Mouse (Mus musculus): ENCODE results near the gene Nemp2. TPM values are rescaled to one million over a fixed set of nuclear protein-coding genes. Genes with fewer than 3 reads are reported as not detected.

The Nemp2 gene
- polyA plus RNA-seq (2012; rRNA removed) = 29.5 and 36.3 TPM in 2 replicates

GRCm38 (mm10) chr1:52630248-52630936 is at the start of gene Nemp2:
TSS of gene Nemp2 (plus strand) at chr1:52630703.
- peak; percentile 89 for TF ChIP-seq POLR2A (IDR thresholded peaks at IDR 0.05; ENCODE audit: control insufficient read depth, extremely low read depth, insufficient read depth, low read length, poor library complexity)
- TF ChIP-seq CTCF (IDR thresholded peaks at IDR 0.05; ENCODE audit: borderline replicate concordance, control insufficient read depth, extremely low read depth, insufficient read depth, low read length, poor library complexity) = peak; percentile 99
- no peaks in the 10 kb centered on the region for H3K36me3 ChIP-seq (ENCODE audit: control insufficient read depth, insufficient read depth, low read length)
- H3K4me1 ChIP-seq (replicated peaks; ENCODE audit: control insufficient read depth, insufficient read depth, low read length) = 0 out of 2 replicates have a peak, but pooled peaks cover 2% of the 10 kb centered on the region
- peak; percentile 93 for DNase-seq
- peak within 1 kb of the TSS; percentile 59 for H3K27ac ChIP-seq (ENCODE audit: control insufficient read depth, insufficient read depth, low read length)
- H3K4me3 ChIP-seq (ENCODE audit: control insufficient read depth, insufficient read depth, low read length) = peak within 1 kb of the TSS; percentile 95
- WGBS = under 1% methylated on average over 44 of the region's 44 CpGs
- no peaks in the 10 kb centered on the region for H3K27me3 ChIP-seq (ENCODE audit: control insufficient read depth, insufficient read depth, low read length)

- peak; percentile 42 for DNase-seq
These were observed 48.8 kb upstream of the Nemp2 start for GRCm38 (mm10) chr1:52581744-52582143.

GRCm38 (mm10) chr1:52582866-52583265 is 47.6 kb upstream of the Nemp2 start:
- no peak overlapping the region for H3K27ac ChIP-seq (ENCODE audit: control insufficient read depth, insufficient read depth, low read length)
- no peak for DNase-seq
- H3K4me1 ChIP-seq (replicated peaks; ENCODE audit: control insufficient read depth, insufficient read depth, low read length) = peaks cover 11% of the 10 kb centered on the region
- H3K36me3 ChIP-seq (ENCODE audit: control insufficient read depth, insufficient read depth, low read length) = no peaks in the 10 kb centered on the region
- TF ChIP-seq CTCF (IDR thresholded peaks at IDR 0.05; ENCODE audit: borderline replicate concordance, control insufficient read depth, extremely low read depth, insufficient read depth, low read length, poor library complexity) (no peak), POLR2A (IDR thresholded peaks at IDR 0.05; ENCODE audit: control insufficient read depth, extremely low read depth, insufficient read depth, low read length, poor library complexity) (no peak)
- 98% methylated on average over 1 of the region's 1 CpGs for WGBS
- H3K27me3 ChIP-seq (ENCODE audit: control insufficient read depth, insufficient read depth, low read length) = no peaks in the 10 kb centered on the region
- H3K4me3 ChIP-seq (ENCODE audit: control insufficient read depth, insufficient read depth, low read length) = no peak overlapping the region

More at GRCm38 (mm10) chr1:52581744-52582143, 48.8 kb upstream of the Nemp2 start:
- peaks cover 16% of the 10 kb centered on the region for H3K4me1 ChIP-seq (replicated peaks; ENCODE audit: control insufficient read depth, insufficient read depth, low read length)
- no peak overlapping the region for H3K27ac ChIP-seq (ENCODE audit: control insufficient read depth, insufficient read depth, low read length)
- no peaks in the 10 kb centered on the region for H3K27me3 ChIP-seq (ENCODE audit: control insufficient read depth, insufficient read depth, low read length)
- H3K36me3 ChIP-seq (ENCODE audit: control insufficient read depth, insufficient read depth, low read length) = no peaks in the 10 kb centered on the region
- 59% methylated on average over 6 of the region's 6 CpGs for WGBS
- H3K4me3 ChIP-seq (ENCODE audit: control insufficient read depth, insufficient read depth, low read length) = no peak overlapping the region
- TF ChIP-seq CTCF (IDR thresholded peaks at IDR 0.05; ENCODE audit: borderline replicate concordance, control insufficient read depth, extremely low read depth, insufficient read depth, low read length, poor library complexity) (no peak), POLR2A (IDR thresholded peaks at IDR 0.05; ENCODE audit: control insufficient read depth, extremely low read depth, insufficient read depth, low read length, poor library complexity) (no peak)

- no peak for TF ChIP-seq CTCF (IDR thresholded peaks at IDR 0.05; ENCODE audit: borderline replicate concordance, control insufficient read depth, extremely low read depth, insufficient read depth, low read length, poor library complexity)
- TF ChIP-seq POLR2A (IDR thresholded peaks at IDR 0.05; ENCODE audit: control insufficient read depth, extremely low read depth, insufficient read depth, low read length, poor library complexity) = no peak
- Histone ChIP-seq H3K27ac (ENCODE audit: control insufficient read depth, insufficient read depth, low read length) (no peak overlapping the region), H3K36me3 (ENCODE audit: control insufficient read depth, insufficient read depth, low read length) (no peaks in the 10 kb centered on the region), H3K27me3 (ENCODE audit: control insufficient read depth, insufficient read depth, low read length) (no peaks in the 10 kb centered on the region), H3K4me3 (ENCODE audit: control insufficient read depth, insufficient read depth, low read length) (no peak overlapping the region), H3K4me1 (replicated peaks; ENCODE audit: control insufficient read depth, insufficient read depth, low read length) (peaks cover 16% of the 10 kb centered on the region)
- WGBS = 77% methylated on average over 11 of the region's 11 CpGs
- DNase-seq = no peak
These were observed 33.4 kb upstream of the Nemp2 start for GRCm38 (mm10) chr1:52596982-52597646.

GRCm38 (mm10) chr1:52597761-52598160 is 32.7 kb upstream of the Nemp2 start:
- Histone ChIP-seq H3K4me1 (replicated peaks; ENCODE audit: control insufficient read depth, insufficient read depth, low read length) (peaks cover 16% of the 10 kb centered on the region), H3K4me3 (ENCODE audit: control insufficient read depth, insufficient read depth, low read length) (no peak overlapping the region), H3K36me3 (ENCODE audit: control insufficient read depth, insufficient read depth, low read length) (no peaks in the 10 kb centered on the region), H3K27me3 (ENCODE audit: control insufficient read depth, insufficient read depth, low read length) (no peaks in the 10 kb centered on the region), H3K27ac (ENCODE audit: control insufficient read depth, insufficient read depth, low read length) (no peak overlapping the region)
- WGBS = 7% methylated on average over 11 of the region's 11 CpGs
- TF ChIP-seq CTCF (IDR thresholded peaks at IDR 0.05; ENCODE audit: borderline replicate concordance, control insufficient read depth, extremely low read depth, insufficient read depth, low read length, poor library complexity) = no peak
- no peak for TF ChIP-seq POLR2A (IDR thresholded peaks at IDR 0.05; ENCODE audit: control insufficient read depth, extremely low read depth, insufficient read depth, low read length, poor library complexity)
- DNase-seq = peak; percentile 67

GRCm38 (mm10) chr1:52598361-52598760 is 32.1 kb upstream of the Nemp2 start:
- no peaks in the 10 kb centered on the region for H3K36me3 ChIP-seq (ENCODE audit: control insufficient read depth, insufficient read depth, low read length)
- TF ChIP-seq POLR2A (IDR thresholded peaks at IDR 0.05; ENCODE audit: control insufficient read depth, extremely low read depth, insufficient read depth, low read length, poor library complexity) (no peak), CTCF (IDR thresholded peaks at IDR 0.05; ENCODE audit: borderline replicate concordance, control insufficient read depth, extremely low read depth, insufficient read depth, low read length, poor library complexity) (no peak)
- no peak overlapping the region for H3K27ac ChIP-seq (ENCODE audit: control insufficient read depth, insufficient read depth, low read length)
- no peak overlapping the region for H3K4me3 ChIP-seq (ENCODE audit: control insufficient read depth, insufficient read depth, low read length)
- no peaks in the 10 kb centered on the region for H3K27me3 ChIP-seq (ENCODE audit: control insufficient read depth, insufficient read depth, low read length)
- 83% methylated on average over 4 of the region's 4 CpGs for WGBS
- DNase-seq = no peak
- peaks cover 16% of the 10 kb centered on the region for H3K4me1 ChIP-seq (replicated peaks; ENCODE audit: control insufficient read depth, insufficient read depth, low read length)
